Comparison of ENCODE assay signal across 7 mouse cellular contexts in the genomic region with DNA sequence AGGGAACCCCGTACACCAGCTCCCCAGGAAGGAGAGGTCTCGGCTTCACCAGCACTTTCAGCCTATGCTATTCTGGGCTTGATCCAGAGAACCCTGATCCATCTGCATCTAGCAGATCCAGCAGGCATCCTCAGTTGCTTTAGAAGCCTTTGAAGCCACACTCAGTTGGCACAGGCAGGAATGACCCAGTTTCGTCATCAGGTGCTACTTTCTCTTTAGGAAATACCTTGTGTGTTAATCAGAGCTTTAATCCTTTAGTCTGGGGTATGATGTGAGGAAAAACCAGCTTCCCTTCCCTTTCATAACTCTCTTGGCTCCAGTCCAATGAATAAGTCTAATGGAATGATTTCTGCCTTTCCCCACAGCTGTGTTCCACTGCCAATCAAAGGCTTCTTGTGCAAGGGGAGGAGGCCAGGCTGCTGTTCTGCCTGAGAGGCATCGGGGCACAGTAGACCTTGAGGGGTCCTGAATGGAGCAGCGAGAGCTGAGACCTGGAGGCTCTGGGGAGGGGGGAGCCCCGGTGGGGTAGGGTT.
DNase-seq lines count a peak whose midpoint lies in the region; ATAC-seq and TF ChIP-seq lines count a peak whose summit lies in the region.

No protein-coding gene starts in this region.

- ATAC-seq in embryonic facial prominence, embryonic 15.5 days (ENCODE audit: insufficient number of reproducible peaks, low FRiP score, low TSS enrichment, low read depth): peak; percentile 81
- peak; percentile 72; the same call in 1 of the 2 replicates for ATAC-seq in stomach, embryonic 16.5 days (ENCODE audit: insufficient read depth, low FRiP score)
- ATAC-seq in inflammation-experienced regulatory T-cells, adult 6 months: no peak

- no peak overlapping the region for H3K9ac ChIP-seq in embryonic facial prominence, embryonic 15.5 days
- H3K9ac ChIP-seq in stomach, embryonic 16.5 days (ENCODE audit: low read length): no peak overlapping the region

- H3K4me2 ChIP-seq in embryonic facial prominence, embryonic 15.5 days (replicated peaks): peak overlapping the region; percentile 42
- no peak overlapping the region for H3K4me2 ChIP-seq in stomach, embryonic 16.5 days (ENCODE audit: low read depth, low read length)

- WGBS in embryonic facial prominence, embryonic 15.5 days: 22% methylated on average over 6 of the region's 6 CpGs
- WGBS in hindbrain, embryonic 10.5 days: 57% methylated on average over 6 of the region's 6 CpGs
- WGBS in lung, adult 2 months: 31% methylated on average over 6 of the region's 6 CpGs
- WGBS in stomach, embryonic 16.5 days: 43% methylated on average over 6 of the region's 6 CpGs

- no peaks in the 10 kb centered on the region for H3K9me3 ChIP-seq in embryonic facial prominence, embryonic 15.5 days (replicated peaks)
- H3K9me3 ChIP-seq in hindbrain, embryonic 10.5 days: no peaks in the 10 kb centered on the region
- H3K9me3 ChIP-seq in stomach, embryonic 16.5 days (replicated peaks; ENCODE audit: control insufficient read depth, low read length): no peaks in the 10 kb centered on the region

- peak overlapping the region; percentile 51 for H3K27ac ChIP-seq in embryonic facial prominence, embryonic 15.5 days (replicated peaks)
- H3K27ac ChIP-seq in hindbrain, embryonic 10.5 days: peak overlapping the region; percentile 66
- H3K27ac ChIP-seq in stomach, embryonic 16.5 days (ENCODE audit: low read length): no peak overlapping the region

- no peaks in the 10 kb centered on the region for H3K27me3 ChIP-seq in embryonic facial prominence, embryonic 15.5 days
- no peaks in the 10 kb centered on the region for H3K27me3 ChIP-seq in hindbrain, embryonic 10.5 days (ENCODE audit: insufficient read depth, poor library complexity, severe bottlenecking)
- H3K27me3 ChIP-seq in stomach, embryonic 16.5 days (ENCODE audit: control insufficient read depth, insufficient read depth, low read length): no peaks in the 10 kb centered on the region

- H3K4me1 ChIP-seq in embryonic facial prominence, embryonic 15.5 days: peaks cover 20% of the 10 kb centered on the region
- H3K4me1 ChIP-seq in hindbrain, embryonic 10.5 days (replicated peaks): peaks cover 24% of the 10 kb centered on the region
- H3K4me1 ChIP-seq in lung, adult 2 months (ENCODE audit: control insufficient read depth, insufficient read depth, low read length): no peaks in the 10 kb centered on the region
- peaks cover 10% of the 10 kb centered on the region for H3K4me1 ChIP-seq in stomach, embryonic 16.5 days (ENCODE audit: control insufficient read depth, insufficient read depth, low read length)

- DNase-seq in right cerebral cortex, adult 18-20 months: peak; percentile 4
- no peak for DNase-seq in right cerebral cortex, adult 2 months (ENCODE audit: low spot score in 2 of 2)
- DNase-seq in hindbrain, embryonic 10.5 days (ENCODE audit: low spot score): no peak
- peak; percentile 14 for DNase-seq in lung, adult 2 months

- TF ChIP-seq CTCF in lung, adult 2 months (IDR thresholded peaks at IDR 0.05; ENCODE audit: insufficient read depth, low read length): no peak

- no peak overlapping the region for H3K4me3 ChIP-seq in embryonic facial prominence, embryonic 15.5 days (replicated peaks)
- no peak overlapping the region for H3K4me3 ChIP-seq in hindbrain, embryonic 10.5 days
- H3K4me3 ChIP-seq in lung, adult 2 months (replicated peaks; ENCODE audit: extremely low read depth, low read depth, low read length): no peak overlapping the region
- no peak overlapping the region for H3K4me3 ChIP-seq in stomach, embryonic 16.5 days (replicated peaks; ENCODE audit: low read length)

- no peaks in the 10 kb centered on the region for H3K36me3 ChIP-seq in embryonic facial prominence, embryonic 15.5 days
- no peaks in the 10 kb centered on the region for H3K36me3 ChIP-seq in hindbrain, embryonic 10.5 days
- no peaks in the 10 kb centered on the region for H3K36me3 ChIP-seq in stomach, embryonic 16.5 days (ENCODE audit: control insufficient read depth, insufficient read depth, low read length)

- no peak for TF ChIP-seq POLR2A in lung, adult 2 months (IDR thresholded peaks at IDR 0.05; ENCODE audit: borderline replicate concordance, extremely low read depth, low read depth, low read length)

Comparison
In these comparisons a context has a peak if more than half of its experiments do, and no peak if none do; other contexts are left out.
1. DNase-seq: peak in right cerebral cortex, adult 18-20 months (single experiment) and lung, adult 2 months (single experiment); none in right cerebral cortex, adult 2 months (0 of 2) and hindbrain, embryonic 10.5 days (single experiment).